Mouse (Mus musculus): Measurements from ENCODE around the gene Camta1. TPM values are rescaled to one million over a fixed set of nuclear protein-coding genes. Genes with fewer than 3 reads are reported as not detected.
A peak's percentile ranks its signal among the peaks of the same experiment; 100 is the strongest.

The Camta1 gene
- polyA plus RNA-seq, 1 experiment from 2014 or later = 86.8 TPM

- ATAC-seq (ENCODE audit: insufficient number of reproducible peaks, insufficient read depth, low FRiP score, low read depth) = 0 out of 2 replicates have a peak, but pooled peaks have one; percentile 35
- 48% methylated on average over 23 of the region's 23 CpGs for WGBS
Observed at GRCm38 (mm10) chr4:151334951-151335742, 526.5 kb downstream of the Camta1 start.

GRCm38 (mm10) chr4:151332074-151332849 is 529.4 kb downstream of the Camta1 start:
- H3K27me3 ChIP-seq (ENCODE audit: control insufficient read depth, insufficient read depth, low read length) = no peaks in the 10 kb centered on the region
- no peak overlapping the region for H3K4me3 ChIP-seq (ENCODE audit: low read depth, low read length)
- H3K9me3 ChIP-seq (ENCODE audit: control insufficient read depth, low read depth, low read length) = no peaks in the 10 kb centered on the region
- no peak overlapping the region for H3K9ac ChIP-seq (replicated peaks; ENCODE audit: low read depth, low read length)
- WGBS = 79% methylated on average over 19 of the region's 19 CpGs
- ATAC-seq (ENCODE audit: insufficient number of reproducible peaks, insufficient read depth, low FRiP score, low read depth) = no peak
- no peaks in the 10 kb centered on the region for H3K4me1 ChIP-seq (ENCODE audit: control insufficient read depth, insufficient read depth, low read length)
- H3K36me3 ChIP-seq (ENCODE audit: control insufficient read depth, insufficient read depth, low read length) = no peaks in the 10 kb centered on the region
- H3K27ac ChIP-seq (ENCODE audit: low read length) = no peak overlapping the region
- H3K4me2 ChIP-seq (replicated peaks; ENCODE audit: low read depth, low read length) = no peak overlapping the region

More at GRCm38 (mm10) chr4:151334951-151335742, 526.5 kb downstream of the Camta1 start:
- no peaks in the 10 kb centered on the region for H3K27me3 ChIP-seq (ENCODE audit: control insufficient read depth, insufficient read depth, low read length)
- 0 out of 2 replicates have a peak, but pooled peaks cover 3% of the 10 kb centered on the region for H3K4me1 ChIP-seq (ENCODE audit: control insufficient read depth, insufficient read depth, low read length)
- no peaks in the 10 kb centered on the region for H3K36me3 ChIP-seq (ENCODE audit: control insufficient read depth, insufficient read depth, low read length)
- no peaks in the 10 kb centered on the region for H3K9me3 ChIP-seq (ENCODE audit: control insufficient read depth, low read depth, low read length)
- no peak overlapping the region for H3K27ac ChIP-seq (ENCODE audit: low read length)
- no peak overlapping the region for H3K9ac ChIP-seq (replicated peaks; ENCODE audit: low read depth, low read length)
- no peak overlapping the region for H3K4me2 ChIP-seq (replicated peaks; ENCODE audit: low read depth, low read length)
- H3K4me3 ChIP-seq (ENCODE audit: low read depth, low read length) = no peak overlapping the region

- 68% methylated on average over 8 of the region's 8 CpGs for WGBS
- ATAC-seq (ENCODE audit: insufficient number of reproducible peaks, insufficient read depth, low FRiP score, low read depth) = no peak
- no peak overlapping the region for H3K4me2 ChIP-seq (replicated peaks; ENCODE audit: low read depth, low read length)
- no peak overlapping the region for H3K4me3 ChIP-seq (ENCODE audit: low read depth, low read length)
- 0 out of 2 replicates have a peak, but pooled peaks cover 4% of the 10 kb centered on the region for H3K4me1 ChIP-seq (ENCODE audit: control insufficient read depth, insufficient read depth, low read length)
- no peaks in the 10 kb centered on the region for H3K36me3 ChIP-seq (ENCODE audit: control insufficient read depth, insufficient read depth, low read length)
- H3K9me3 ChIP-seq (ENCODE audit: control insufficient read depth, low read depth, low read length) = no peaks in the 10 kb centered on the region
- no peaks in the 10 kb centered on the region for H3K27me3 ChIP-seq (ENCODE audit: control insufficient read depth, insufficient read depth, low read length)
- H3K9ac ChIP-seq (replicated peaks; ENCODE audit: low read depth, low read length) = no peak overlapping the region
- H3K27ac ChIP-seq (ENCODE audit: low read length) = no peak overlapping the region
Observed at GRCm38 (mm10) chr4:151330983-151331382, 530.7 kb downstream of the Camta1 start.

- no peak for ATAC-seq (ENCODE audit: insufficient number of reproducible peaks, insufficient read depth, low FRiP score, low read depth)
- Histone ChIP-seq H3K27me3 (ENCODE audit: control insufficient read depth, insufficient read depth, low read length) (no peaks in the 10 kb centered on the region), H3K4me1 (ENCODE audit: control insufficient read depth, insufficient read depth, low read length) (0 out of 2 replicates have a peak, but pooled peaks cover 8% of the 10 kb centered on the region), H3K9me3 (ENCODE audit: control insufficient read depth, low read depth, low read length) (no peaks in the 10 kb centered on the region), H3K9ac (replicated peaks; ENCODE audit: low read depth, low read length) (no peak overlapping the region), H3K27ac (ENCODE audit: low read length) (no peak overlapping the region), H3K4me2 (replicated peaks; ENCODE audit: low read depth, low read length) (no peak overlapping the region), H3K36me3 (ENCODE audit: control insufficient read depth, insufficient read depth, low read length) (no peaks in the 10 kb centered on the region), H3K4me3 (ENCODE audit: low read depth, low read length) (no peak overlapping the region)
- WGBS = 65% methylated on average over 6 of the region's 6 CpGs
Observed at GRCm38 (mm10) chr4:151328071-151328470, 533.6 kb downstream of the Camta1 start.

- H3K9ac ChIP-seq (replicated peaks; ENCODE audit: low read depth, low read length) = no peak overlapping the region
- no peaks in the 10 kb centered on the region for H3K27me3 ChIP-seq (ENCODE audit: control insufficient read depth, insufficient read depth, low read length)
- H3K27ac ChIP-seq (ENCODE audit: low read length) = no peak overlapping the region
- no peaks in the 10 kb centered on the region for H3K36me3 ChIP-seq (ENCODE audit: control insufficient read depth, insufficient read depth, low read length)
- no peaks in the 10 kb centered on the region for H3K9me3 ChIP-seq (ENCODE audit: control insufficient read depth, low read depth, low read length)
- H3K4me1 ChIP-seq (ENCODE audit: control insufficient read depth, insufficient read depth, low read length) = 0 out of 2 replicates have a peak, but pooled peaks cover 8% of the 10 kb centered on the region
- H3K4me2 ChIP-seq (replicated peaks; ENCODE audit: low read depth, low read length) = no peak overlapping the region
- no peak overlapping the region for H3K4me3 ChIP-seq (ENCODE audit: low read depth, low read length)
- ATAC-seq (ENCODE audit: insufficient number of reproducible peaks, insufficient read depth, low FRiP score, low read depth) = no peak
- 85% methylated on average over 8 of the region's 8 CpGs for WGBS
Observed at GRCm38 (mm10) chr4:151326971-151327686, 534.5 kb downstream of the Camta1 start.

- H3K27ac ChIP-seq (ENCODE audit: low read length) = no peak overlapping the region
- H3K4me3 ChIP-seq (ENCODE audit: low read depth, low read length) = no peak overlapping the region
- 87% methylated on average over 10 of the region's 10 CpGs for WGBS
- H3K9me3 ChIP-seq (ENCODE audit: control insufficient read depth, low read depth, low read length) = no peaks in the 10 kb centered on the region
- 0 out of 2 replicates have a peak, but pooled peaks cover 4% of the 10 kb centered on the region for H3K4me1 ChIP-seq (ENCODE audit: control insufficient read depth, insufficient read depth, low read length)
- H3K27me3 ChIP-seq (ENCODE audit: control insufficient read depth, insufficient read depth, low read length) = no peaks in the 10 kb centered on the region
- no peak overlapping the region for H3K9ac ChIP-seq (replicated peaks; ENCODE audit: low read depth, low read length)
- no peak for ATAC-seq (ENCODE audit: insufficient number of reproducible peaks, insufficient read depth, low FRiP score, low read depth)
- H3K4me2 ChIP-seq (replicated peaks; ENCODE audit: low read depth, low read length) = no peak overlapping the region
- no peaks in the 10 kb centered on the region for H3K36me3 ChIP-seq (ENCODE audit: control insufficient read depth, insufficient read depth, low read length)
Observed at GRCm38 (mm10) chr4:151316428-151316827, 545.2 kb downstream of the Camta1 start.

GRCm38 (mm10) chr4:151315726-151316125 is 546.0 kb downstream of the Camta1 start:
- Histone ChIP-seq H3K9me3 (ENCODE audit: control insufficient read depth, low read depth, low read length) (no peaks in the 10 kb centered on the region), H3K4me2 (replicated peaks; ENCODE audit: low read depth, low read length) (no peak overlapping the region), H3K4me3 (ENCODE audit: low read depth, low read length) (no peak overlapping the region), H3K27ac (ENCODE audit: low read length) (no peak overlapping the region), H3K27me3 (ENCODE audit: control insufficient read depth, insufficient read depth, low read length) (no peaks in the 10 kb centered on the region), H3K36me3 (ENCODE audit: control insufficient read depth, insufficient read depth, low read length) (no peaks in the 10 kb centered on the region), H3K9ac (replicated peaks; ENCODE audit: low read depth, low read length) (no peak overlapping the region), H3K4me1 (ENCODE audit: control insufficient read depth, insufficient read depth, low read length) (peaks cover 10% of the 10 kb centered on the region)
- no peak for ATAC-seq (ENCODE audit: insufficient number of reproducible peaks, insufficient read depth, low FRiP score, low read depth)
- 68% methylated on average over 10 of the region's 10 CpGs for WGBS

- H3K9me3 ChIP-seq (ENCODE audit: control insufficient read depth, low read depth, low read length) = no peaks in the 10 kb centered on the region
- no peak for ATAC-seq (ENCODE audit: insufficient number of reproducible peaks, insufficient read depth, low FRiP score, low read depth)
- H3K9ac ChIP-seq (replicated peaks; ENCODE audit: low read depth, low read length) = no peak overlapping the region
- H3K4me2 ChIP-seq (replicated peaks; ENCODE audit: low read depth, low read length) = no peak overlapping the region
- H3K36me3 ChIP-seq (ENCODE audit: control insufficient read depth, insufficient read depth, low read length) = no peaks in the 10 kb centered on the region
- peaks cover 25% of the 10 kb centered on the region for H3K4me1 ChIP-seq (ENCODE audit: control insufficient read depth, insufficient read depth, low read length)
- peak overlapping the region; percentile 84 for H3K27ac ChIP-seq (ENCODE audit: low read length)
- WGBS = 83% methylated on average over 8 of the region's 8 CpGs
- H3K4me3 ChIP-seq (ENCODE audit: low read depth, low read length) = no peak overlapping the region
- H3K27me3 ChIP-seq (ENCODE audit: control insufficient read depth, insufficient read depth, low read length) = no peaks in the 10 kb centered on the region
Observed at GRCm38 (mm10) chr4:151310773-151311172, 550.9 kb downstream of the Camta1 start.

Data from stomach, embryonic 14.5 days (tissue).